Comparison of ENCODE assay signal across 17 mouse cellular contexts in the genomic region with DNA sequence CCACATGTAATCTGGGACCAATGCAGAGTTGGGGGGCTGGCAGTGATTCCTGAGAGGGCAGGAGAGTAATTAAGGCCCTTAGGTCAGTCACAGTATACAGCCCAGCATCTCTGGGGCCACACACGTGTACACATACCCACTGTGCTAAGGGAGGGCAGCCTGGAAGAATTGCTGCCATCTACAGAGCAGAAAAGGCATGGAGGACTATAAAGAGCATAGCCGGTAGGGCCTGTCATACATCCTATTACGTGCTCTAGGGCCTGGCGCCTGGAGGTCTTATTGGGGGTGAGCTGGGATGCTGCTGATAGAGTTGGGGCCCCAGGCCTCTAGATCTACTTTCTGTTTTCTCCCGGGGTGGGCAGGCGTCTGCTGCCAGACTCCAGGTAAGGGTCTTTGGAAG. TPM values are rescaled to one million over a fixed set of nuclear protein-coding genes. Genes with fewer than 3 reads are reported as not detected.
DNase-seq lines count a peak whose midpoint lies in the region; ATAC-seq and TF ChIP-seq lines count a peak whose summit lies in the region.
"Had no signal": no experiment of that assay in that cellular context is flagged by ENCODE, and none has a peak within 500 bp of the region (broad histone marks: within the 10 kb centered on the region; RNA-seq: fewer than 3 reads in every experiment).

No protein-coding gene starts in this region.

- no peak for ATAC-seq in forebrain, embryonic 12.5 days (ENCODE audit: low FRiP score)
- ATAC-seq in hindbrain, embryonic 15.5 days (ENCODE audit: low FRiP score, low read depth): no peak
- no peak for ATAC-seq in neural tube, embryonic 13.5 days (ENCODE audit: low read depth)
- no peak for ATAC-seq in inflammation-experienced regulatory T-cells, adult 6 months
- ATAC-seq in heart, embryonic 11.5 days (replicated peaks; ENCODE audit: insufficient number of reproducible peaks, low FRiP score, low TSS enrichment): no peak
- ATAC-seq: liver, embryonic 12.5 days had no signal

- peaks cover 15% of the 10 kb centered on the region for H3K36me3 ChIP-seq in forebrain, embryonic 12.5 days (replicated peaks)
- H3K36me3 ChIP-seq in forebrain, embryonic 10.5 days (replicated peaks): no peaks in the 10 kb centered on the region
- H3K36me3 ChIP-seq in hindbrain, embryonic 15.5 days: 0 out of 2 replicates have a peak, but pooled peaks cover 4% of the 10 kb centered on the region
- H3K36me3 ChIP-seq in neural tube, embryonic 13.5 days: peaks cover 50% of the 10 kb centered on the region
- H3K36me3 ChIP-seq in heart, embryonic 11.5 days (ENCODE audit: control insufficient read depth, insufficient read depth, low read length): no peaks in the 10 kb centered on the region
- H3K36me3 ChIP-seq: embryonic facial prominence, embryonic 13.5 days; heart, embryonic 13.5 days; liver, embryonic 12.5 days had no signal

- no peaks in the 10 kb centered on the region for H3K9me3 ChIP-seq in forebrain, embryonic 12.5 days
- no peaks in the 10 kb centered on the region for H3K9me3 ChIP-seq in forebrain, embryonic 10.5 days
- H3K9me3 ChIP-seq in hindbrain, embryonic 15.5 days: no peaks in the 10 kb centered on the region
- no peaks in the 10 kb centered on the region for H3K9me3 ChIP-seq in neural tube, embryonic 13.5 days
- no peaks in the 10 kb centered on the region for H3K9me3 ChIP-seq in heart, embryonic 11.5 days (replicated peaks; ENCODE audit: control insufficient read depth, low read length)
- H3K9me3 ChIP-seq: embryonic facial prominence, embryonic 13.5 days; heart, embryonic 13.5 days; liver, embryonic 12.5 days had no signal

- peak overlapping the region; percentile 78 for H3K4me2 ChIP-seq in forebrain, embryonic 12.5 days
- H3K4me2 ChIP-seq in hindbrain, embryonic 15.5 days: peak overlapping the region; percentile 29
- peak overlapping the region; percentile 95 for H3K4me2 ChIP-seq in neural tube, embryonic 13.5 days
- no peak overlapping the region for H3K4me2 ChIP-seq in heart, embryonic 11.5 days
- H3K4me2 ChIP-seq: embryonic facial prominence, embryonic 13.5 days; heart, embryonic 13.5 days; liver, embryonic 12.5 days had no signal

- H3K27me3 ChIP-seq in forebrain, embryonic 12.5 days: peaks cover 59% of the 10 kb centered on the region
- H3K27me3 ChIP-seq in forebrain, embryonic 10.5 days (ENCODE audit: poor library complexity, severe bottlenecking): peaks cover 88% of the 10 kb centered on the region
- H3K27me3 ChIP-seq in hindbrain, embryonic 15.5 days: no peaks in the 10 kb centered on the region
- no peaks in the 10 kb centered on the region for H3K27me3 ChIP-seq in neural tube, embryonic 13.5 days
- H3K27me3 ChIP-seq in heart, embryonic 11.5 days (ENCODE audit: control insufficient read depth, insufficient read depth, low read length): peaks cover 42% of the 10 kb centered on the region

- 0 out of 2 replicates have a peak overlapping the region, but pooled peaks have one; percentile 31 for H3K27ac ChIP-seq in forebrain, embryonic 12.5 days
- H3K27ac ChIP-seq in forebrain, embryonic 10.5 days: no peak overlapping the region
- 0 out of 2 replicates have a peak overlapping the region, but pooled peaks have one; percentile 79 for H3K27ac ChIP-seq in cortical plate, adult 2 months (ENCODE audit: insufficient read depth, low read length)
- H3K27ac ChIP-seq in hindbrain, embryonic 15.5 days (replicated peaks): peak overlapping the region; percentile 46; the same call in 1 of the 2 replicates
- H3K27ac ChIP-seq in neural tube, embryonic 13.5 days (replicated peaks): peak overlapping the region; percentile 71
- no peak overlapping the region for H3K27ac ChIP-seq in heart, embryonic 11.5 days (ENCODE audit: low read depth, low read length)
- H3K27ac ChIP-seq: embryonic facial prominence, embryonic 13.5 days; kidney, postnatal 0 days; liver, embryonic 12.5 days had no signal

- no peak for DNase-seq in forebrain, embryonic 10.5 days (ENCODE audit: extremely low spot score, low spot score)
- DNase-seq in ovary, postnatal 10 days (ENCODE audit: low spot score): no peak
- DNase-seq: adrenal gland, adult 2 months; B cell, adult 2 months; cerebellum, postnatal 36 days; thymus, postnatal 25 days had no signal

- TF ChIP-seq POLR2A in cortical plate, adult 2 months (IDR thresholded peaks at IDR 0.05; ENCODE audit: extremely low read depth, insufficient read depth, low read length): no peak

- 65% methylated on average over 6 of the region's 6 CpGs for WGBS in forebrain, embryonic 12.5 days
- WGBS in forebrain, embryonic 10.5 days: 73% methylated on average over 6 of the region's 6 CpGs
- 45% methylated on average over 6 of the region's 6 CpGs for WGBS in hindbrain, embryonic 15.5 days
- 56% methylated on average over 6 of the region's 6 CpGs for WGBS in neural tube, embryonic 13.5 days
- 67% methylated on average over 6 of the region's 6 CpGs for WGBS in heart, embryonic 11.5 days (ENCODE audit: insufficient replicate concordance)

- no peak for TF ChIP-seq CTCF in cortical plate, adult 2 months (IDR thresholded peaks at IDR 0.05; ENCODE audit: extremely low read depth, insufficient read depth, low read length)

- peak overlapping the region; percentile 25; the same call in 1 of the 2 replicates for H3K9ac ChIP-seq in forebrain, embryonic 12.5 days
- H3K9ac ChIP-seq in hindbrain, embryonic 15.5 days: 0 out of 2 replicates have a peak overlapping the region, but pooled peaks have one; percentile 15
- peak overlapping the region; percentile 66 for H3K9ac ChIP-seq in neural tube, embryonic 13.5 days
- no peak overlapping the region for H3K9ac ChIP-seq in heart, embryonic 11.5 days (ENCODE audit: low read depth, low read length)
- H3K9ac ChIP-seq: embryonic facial prominence, embryonic 13.5 days; heart, embryonic 13.5 days; liver, embryonic 12.5 days had no signal

- peak overlapping the region; percentile 13; the same call in 1 of the 2 replicates for H3K4me3 ChIP-seq in forebrain, embryonic 12.5 days (replicated peaks)
- no peak overlapping the region for H3K4me3 ChIP-seq in forebrain, embryonic 10.5 days
- no peak overlapping the region for H3K4me3 ChIP-seq in cortical plate, adult 2 months (ENCODE audit: insufficient read depth, low read length)
- H3K4me3 ChIP-seq in hindbrain, embryonic 15.5 days: no peak overlapping the region
- peak overlapping the region; percentile 94 for H3K4me3 ChIP-seq in neural tube, embryonic 13.5 days
- no peak overlapping the region for H3K4me3 ChIP-seq in heart, embryonic 11.5 days (ENCODE audit: low read depth, low read length)
- H3K4me3 ChIP-seq: embryonic facial prominence, embryonic 13.5 days; heart, embryonic 13.5 days; liver, embryonic 12.5 days had no signal

- H3K4me1 ChIP-seq in forebrain, embryonic 12.5 days: peaks cover 70% of the 10 kb centered on the region
- H3K4me1 ChIP-seq in forebrain, embryonic 10.5 days: peaks cover 53% of the 10 kb centered on the region
- peaks cover 7% of the 10 kb centered on the region; the same call in 1 of the 2 replicates for H3K4me1 ChIP-seq in cortical plate, adult 2 months (ENCODE audit: control insufficient read depth, insufficient read depth, low read length)
- peaks cover 66% of the 10 kb centered on the region for H3K4me1 ChIP-seq in hindbrain, embryonic 15.5 days (replicated peaks)
- peaks cover 85% of the 10 kb centered on the region for H3K4me1 ChIP-seq in neural tube, embryonic 13.5 days (replicated peaks)
- H3K4me1 ChIP-seq in heart, embryonic 11.5 days (ENCODE audit: control insufficient read depth, insufficient read depth, low read length): peaks cover 10% of the 10 kb centered on the region; the same call in 1 of the 2 replicates

RNA-seq across cellular contexts. Expression of gene Scrt2, which starts 5.1 kb away (rescaled TPM):
- polyA plus RNA-seq in forebrain, embryonic 12.5 days (2016; fragmentation: Nextera tagmentation; extraction: Ambion mirVana): 15.3 and 15.6 TPM in 2 replicates
- polyA plus RNA-seq in forebrain, embryonic 10.5 days (2016; fragmentation: Nextera tagmentation; extraction: Ambion mirVana): 1.1 and 2.4 TPM in 2 replicates
- 9.9 and 12.1 TPM in 2 replicates for polyA plus RNA-seq in cortical plate, adult 2 months (2012; rRNA removed)
- 10.8 and 11.1 TPM in 2 replicates for polyA plus RNA-seq in hindbrain, embryonic 15.5 days (2015; fragmentation: Nextera tagmentation; extraction: Ambion mirVana)
- 30.0 and 30.2 TPM in 2 replicates for polyA plus RNA-seq in neural tube, embryonic 13.5 days (2015; fragmentation: Nextera tagmentation; extraction: Ambion mirVana)
- not detected for polyA plus RNA-seq in inflammation-experienced regulatory T-cells, adult 6 months (2017; shearing (Covaris generic))
- polyA plus RNA-seq in heart, embryonic 11.5 days (2014; fragmentation: Nextera tagmentation; extraction: Ambion mirVana): 0.06 and 0.11 TPM in 2 replicates
- polyA plus RNA-seq: heart, embryonic 13.5 days; kidney, postnatal 0 days; liver, embryonic 12.5 days; lung, embryonic 16.5 days had no signal

RNA-seq across cellular contexts. Expression of gene Srxn1, which starts 18.9 kb away (rescaled TPM):
- 12.0 and 12.9 TPM in 2 replicates for polyA plus RNA-seq in forebrain, embryonic 12.5 days (2016; fragmentation: Nextera tagmentation; extraction: Ambion mirVana)
- 14.6 and 14.9 TPM in 2 replicates for polyA plus RNA-seq in forebrain, embryonic 10.5 days (2016; fragmentation: Nextera tagmentation; extraction: Ambion mirVana)
- 94.9 and 97.3 TPM in 2 replicates for polyA plus RNA-seq in cortical plate, adult 2 months (2012; rRNA removed)
- polyA plus RNA-seq in hindbrain, embryonic 15.5 days (2015; fragmentation: Nextera tagmentation; extraction: Ambion mirVana): 24.4 and 24.7 TPM in 2 replicates
- polyA plus RNA-seq in neural tube, embryonic 13.5 days (2015; fragmentation: Nextera tagmentation; extraction: Ambion mirVana): 19.0 TPM in 2 replicates
- 1 to 10 TPM; 2.5 to 8.0 (median 3.3) TPM for polyA plus RNA-seq in inflammation-experienced regulatory T-cells, adult 6 months (2017; shearing (Covaris generic))
- 8.1 and 8.8 TPM in 2 replicates for polyA plus RNA-seq in heart, embryonic 11.5 days (2014; fragmentation: Nextera tagmentation; extraction: Ambion mirVana)

RNA-seq across cellular contexts. Expression of gene Tcf15, which starts 56.9 kb away (rescaled TPM):
- 3.0 and 3.2 TPM in 2 replicates for polyA plus RNA-seq in forebrain, embryonic 12.5 days (2016; fragmentation: Nextera tagmentation; extraction: Ambion mirVana)
- polyA plus RNA-seq in forebrain, embryonic 10.5 days (2016; fragmentation: Nextera tagmentation; extraction: Ambion mirVana): 4.0 and 4.1 TPM in 2 replicates
- polyA plus RNA-seq in cortical plate, adult 2 months (2012; rRNA removed): 1.0 and 1.9 TPM in 2 replicates
- 1.1 and 1.7 TPM in 2 replicates for polyA plus RNA-seq in hindbrain, embryonic 15.5 days (2015; fragmentation: Nextera tagmentation; extraction: Ambion mirVana)
- 6.9 and 7.4 TPM in 2 replicates for polyA plus RNA-seq in neural tube, embryonic 13.5 days (2015; fragmentation: Nextera tagmentation; extraction: Ambion mirVana)
- not detected for polyA plus RNA-seq in inflammation-experienced regulatory T-cells, adult 6 months (2017; shearing (Covaris generic))
- 3.2 and 3.3 TPM in 2 replicates for polyA plus RNA-seq in heart, embryonic 11.5 days (2014; fragmentation: Nextera tagmentation; extraction: Ambion mirVana)

Comparison
In these comparisons a context has a peak if more than half of its experiments do, and no peak if none do; other contexts are left out.
1. H3K27ac ChIP-seq: peak in forebrain, embryonic 12.5 days (single experiment), cortical plate, adult 2 months (single experiment), hindbrain, embryonic 15.5 days (single experiment) and neural tube, embryonic 13.5 days (single experiment); none in forebrain, embryonic 10.5 days (single experiment) and heart, embryonic 11.5 days (single experiment).
2. H3K4me3 ChIP-seq: peak in forebrain, embryonic 12.5 days (single experiment) and neural tube, embryonic 13.5 days (single experiment); none in forebrain, embryonic 10.5 days (single experiment), cortical plate, adult 2 months (single experiment), hindbrain, embryonic 15.5 days (single experiment) and heart, embryonic 11.5 days (single experiment).